Mouse (Mus musculus): Measurements from ENCODE around the gene Phkb.

DNA sequence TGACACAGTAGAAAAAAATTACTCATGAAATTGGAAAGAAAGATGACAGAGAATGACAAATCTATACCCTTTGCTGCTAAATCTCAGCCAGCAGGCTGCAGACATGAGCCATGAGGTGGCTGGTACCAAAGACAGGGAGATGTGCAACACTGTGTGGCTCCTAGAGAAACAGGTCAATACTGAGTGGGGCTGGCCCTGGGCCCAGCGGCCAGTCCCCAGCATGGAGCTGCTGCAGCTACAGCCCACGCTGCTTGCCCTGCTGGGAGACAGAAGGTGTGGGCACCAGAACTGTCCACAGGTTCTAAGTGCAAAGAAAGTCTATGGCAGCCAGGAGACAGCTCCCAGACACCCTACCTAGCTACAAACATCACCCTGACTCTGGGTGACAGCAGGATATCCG, 197.7 kb downstream of the Phkb start:
- TF ChIP-seq CTCF (IDR thresholded peaks at IDR 0.05; ENCODE audit: low read depth), result no peak
- TF ChIP-seq EP300 (IDR thresholded peaks at IDR 0.05; ENCODE audit: low read depth), result no peak
